Mouse (Mus musculus): ENCODE data around the gene Rasgrp4.
"Not testable (repeated sequence)": the region's sequence is repeated elsewhere in the genome, so short reads cannot be mapped to it uniquely, and the experiment has no call there.

DNA sequence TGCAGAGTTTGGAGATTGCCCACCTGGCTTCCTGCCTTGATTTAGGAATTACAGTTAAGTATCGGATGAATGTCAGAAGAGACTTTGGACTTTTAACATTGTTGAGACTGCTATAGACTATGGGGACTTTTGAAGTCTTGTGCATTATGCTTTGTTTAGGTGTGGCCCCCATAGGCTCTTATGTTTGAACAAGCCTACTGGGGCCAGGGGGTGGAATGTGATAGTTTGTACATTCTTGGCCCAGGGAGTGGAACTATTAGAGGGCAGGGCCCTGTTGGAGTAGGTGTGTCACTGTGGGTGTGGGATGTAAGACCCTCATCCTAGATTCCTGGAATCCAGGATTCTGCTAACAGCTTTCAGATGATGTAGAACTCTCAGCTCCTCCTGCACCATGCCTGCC, 59.6 kb downstream of the Rasgrp4 start:
- TF ChIP-seq CTCF, EP300 (IDR thresholded peaks at IDR 0.05; ENCODE audit: low read depth): not testable (repeated sequence)
